Mouse (Mus musculus) CH12.LX (cell line): ENCODE results near the gene Nudt15. TPM values are rescaled to one million over a fixed set of nuclear protein-coding genes. Genes with fewer than 3 reads are reported as not detected.

Experiments
- DNase-seq: peaks from one replicate; pipeline ENCODE4 v3.0.0-alpha.2; 2013; ENCODE audit errors: extremely low read depth
- H3K27ac ChIP-seq: 2 replicates; pipeline ENCODE4 v1.5.1; 2012; ENCODE audit warnings: low read depth, mild to moderate bottlenecking, control low read depth, moderate library complexity; ENCODE audit not compliant: insufficient read depth
- H3K27me3 ChIP-seq: replicated peaks from 2 replicates; pipeline ENCODE3; 2012; ENCODE audit warnings: inconsistent platforms
- H3K36me3 ChIP-seq, 2 experiments: replicated peaks in 1 of 2; 2 replicates each; pipeline versions ENCODE3 to v1.6.1; 2012; ENCODE audit warnings: inconsistent platforms in 1 of 2, low read length in 1 of 2, mild to moderate bottlenecking in 1 of 2, mixed read lengths in 1 of 2, moderate library complexity in 1 of 2; ENCODE audit not compliant: control insufficient read depth in 1 of 2, insufficient read depth in 1 of 2
- H3K4me1 ChIP-seq, 2 experiments: 2 replicates each; pipeline ENCODE4 v1.6.1; 2012; ENCODE audit warnings: inconsistent platforms in 1 of 2, moderate library complexity in 1 of 2; ENCODE audit not compliant: insufficient read depth in 2 of 2, control insufficient read depth in 1 of 2
- H3K4me2 ChIP-seq: 2 replicates; pipeline ENCODE4 v1.6.1; 2012; ENCODE audit warnings: low read depth, mild to moderate bottlenecking, control low read depth; ENCODE audit not compliant: poor library complexity, insufficient read depth, severe bottlenecking
- H3K4me3 ChIP-seq, 3 experiments: fragments of 150-350 bp in 1 of 3; sonication (generic) in 1 of 3; replicated peaks in 1 of 3; 2 replicates each; pipeline versions ENCODE3 to v1.5.1; 2011 to 2012; ENCODE audit warnings: low read depth in 2 of 3, low read length in 2 of 3, mild to moderate bottlenecking in 2 of 3, moderate library complexity in 2 of 3, control low read depth in 1 of 3, improper control_type of control experiment in 1 of 3, inconsistent platforms in 1 of 3, mixed read lengths in 1 of 3; ENCODE audit not compliant: poor library complexity in 1 of 3
- H3K79me2 ChIP-seq: replicated peaks from 2 replicates; pipeline ENCODE4 v1.6.1; 2012; ENCODE audit warnings: mild to moderate bottlenecking, moderate library complexity; ENCODE audit not compliant: control insufficient read depth, poor library complexity, insufficient read depth, severe bottlenecking; ENCODE audit errors: extremely low read depth
- H3K9ac ChIP-seq: 2 replicates; pipeline ENCODE4 v1.6.1; 2012; ENCODE audit warnings: low read depth, mild to moderate bottlenecking, control low read depth, moderate library complexity; ENCODE audit not compliant: insufficient read depth
- H3K9me3 ChIP-seq: replicated peaks from 2 replicates; pipeline ENCODE3; 2012; ENCODE audit warnings: low read length, inconsistent platforms, mixed read lengths
- BHLHE40 ChIP-seq: IDR thresholded peaks from 2 replicates; pipeline ENCODE4 v1.6.1; 2011; ENCODE audit warnings: mild to moderate bottlenecking, low read depth, low read length, improper control_type of control experiment
- CHD1 ChIP-seq: IDR thresholded peaks from 2 replicates; pipeline ENCODE4 v1.6.1; 2012; ENCODE audit warnings: low read depth, low read length, improper control_type of control experiment, inconsistent platforms
- CHD2 ChIP-seq: IDR thresholded peaks from 2 replicates; pipeline ENCODE4 v1.6.1; 2011; ENCODE audit warnings: low read length, improper control_type of control experiment
- E2F4 ChIP-seq: IDR thresholded peaks from 2 replicates; pipeline ENCODE4 v1.6.1; 2011; ENCODE audit warnings: low read depth, low read length, improper control_type of control experiment; ENCODE audit not compliant: insufficient replicate concordance
- HCFC1 ChIP-seq: IDR thresholded peaks from 2 replicates; pipeline ENCODE4 v1.6.1; 2012; ENCODE audit warnings: low read depth, mild to moderate bottlenecking, inconsistent platforms, low read length, improper control_type of control experiment
- MEF2A ChIP-seq: IDR thresholded peaks from 2 replicates; pipeline ENCODE4 v1.6.1; 2014; ENCODE audit warnings: low read depth, mild to moderate bottlenecking, inconsistent platforms, low read length, improper control_type of control experiment, borderline replicate concordance
- MXI1 ChIP-seq: IDR thresholded peaks from 2 replicates; pipeline ENCODE4 v1.6.1; 2011; ENCODE audit warnings: mild to moderate bottlenecking, low read depth, low read length, improper control_type of control experiment
- MYC ChIP-seq: IDR thresholded peaks from 2 replicates; pipeline ENCODE4 v1.6.1; 2011; ENCODE audit warnings: low read depth, mild to moderate bottlenecking, improper control_type of control experiment, low read length
- PAX5 ChIP-seq: IDR thresholded peaks from 2 replicates; pipeline ENCODE4 v1.6.1; 2012; ENCODE audit warnings: low read length, inconsistent platforms, mixed read lengths
- POLR2AphosphoS2 ChIP-seq: IDR thresholded peaks from 2 replicates; pipeline ENCODE4 v1.6.1; 2011; ENCODE audit warnings: low read depth, low read length, improper control_type of control experiment
- UBTF ChIP-seq: IDR thresholded peaks from 2 replicates; pipeline ENCODE4 v1.6.1; 2012; ENCODE audit warnings: low read depth, mild to moderate bottlenecking, inconsistent platforms, low read length, improper control_type of control experiment, moderate library complexity
- USF1 ChIP-seq: IDR thresholded peaks from 2 replicates; pipeline ENCODE4 v1.6.1; 2014; ENCODE audit warnings: low read depth, mild to moderate bottlenecking, inconsistent platforms, low read length, improper control_type of control experiment
- USF2 ChIP-seq: conservative IDR thresholded peaks from 2 replicates; pipeline ENCODE4 v1.6.1; 2011; ENCODE audit warnings: low read depth, low read length, improper control_type of control experiment
- ZMIZ1 ChIP-seq: IDR thresholded peaks from 2 replicates; pipeline ENCODE4 v1.6.1; 2012; ENCODE audit warnings: low read depth, mild to moderate bottlenecking, inconsistent platforms, low read length, improper control_type of control experiment
- ZNF384 ChIP-seq: IDR thresholded peaks from 2 replicates; pipeline ENCODE4 v1.6.1; 2012; ENCODE audit warnings: low read depth, low read length, improper control_type of control experiment, inconsistent platforms
- dilution Hi-C: fragments of 300-500 bp; cut with MboI; formaldehyde crosslinking; loops from 2 replicates; pipeline ENCODE4 v1.14.3; 2020; ENCODE audit warnings: low sequenced_read_pairs; ENCODE audit not compliant: extremely low pct_unique_long_range_greater_than_20kb, extremely low pct_ligation_motif_present
- in situ Hi-C: fragments of 300-500 bp; cut with MboI; formaldehyde crosslinking; loops from 3 replicates; pipeline ENCODE4 v1.14.3; 2019; ENCODE audit warnings: low sequenced_read_pairs, low pct_ligation_motif_present, low pct_unique_long_range_greater_than_20kb, mixed read lengths
- polyA plus RNA-seq: library from polyadenylated mRNA; unstranded; fragments of >175 nt; gene quantifications from 2 replicates; pipeline ENCODE4 v1.2.1, GENCODE M21; 2012; ENCODE audit warnings: low read depth; ENCODE audit not compliant: insufficient read length
- total RNA-seq, 2 experiments: library from RNA; depleted of rRNA; stranded (reverse); fragments of 300-350 nt in 1 of 2; fragments of >200 nt in 1 of 2; gene quantifications; 2 replicates each; pipeline ENCODE4 v1.2.3; 2012 to 2014

The Nudt15 gene
- total and polyA plus RNA-seq, 3 experiments: 2.5 to 9.0 (median 6.8) TPM

- Histone ChIP-seq H3K9ac (no peak overlapping the region), H3K27me3 (peaks cover 12% of the 10 kb centered on the region), H3K27ac (no peak overlapping the region), H3K4me1 (peaks cover 6 to 23% of the 10 kb centered on the region in 2 experiments), H3K4me2 (no peak overlapping the region), H3K4me3 (no peak overlapping the region), H3K9me3 (peaks cover 2% of the 10 kb centered on the region), H3K79me2 (peaks cover 14% of the 10 kb centered on the region), H3K36me3 (no peaks in the 10 kb centered on the region)
- dilution Hi-C loops (no loop called here), in situ Hi-C loops (no loop called here)
- TF ChIP-seq ZMIZ1 (no peak), HCFC1 (no peak), ZNF384 (no peak), MXI1 (no peak), BHLHE40 (no peak), USF2 (no peak), USF1 (no peak), UBTF (no peak)
- DNase-seq: no peak
Measured at GRCm38 (mm10) chr14:73506283-73506682, 41.8 kb downstream of the Nudt15 start.

- in situ Hi-C loops (no loop called here), dilution Hi-C loops (no loop called here)
- no peak overlapping the region for H3K27ac ChIP-seq
- peaks cover 12% of the 10 kb centered on the region for H3K27me3 ChIP-seq
- H3K4me1 ChIP-seq: peaks cover 6 to 16% of the 10 kb centered on the region in 2 experiments
- no peaks in the 10 kb centered on the region for H3K36me3 ChIP-seq
- no peak overlapping the region for H3K9ac ChIP-seq
- no peak overlapping the region for H3K4me2 ChIP-seq
- DNase-seq: no peak
- H3K4me3 ChIP-seq: no peak overlapping the region
- TF ChIP-seq POLR2AphosphoS2: no peak
- TF ChIP-seq USF1: no peak
- no peak for TF ChIP-seq MEF2A
- TF ChIP-seq MYC: no peak
- no peak for TF ChIP-seq PAX5
- no peak for TF ChIP-seq CHD1
- no peak for TF ChIP-seq ZNF384
- no peak for TF ChIP-seq CHD2
- no peak for TF ChIP-seq E2F4
- H3K9me3 ChIP-seq: no peaks in the 10 kb centered on the region
- no peaks in the 10 kb centered on the region for H3K79me2 ChIP-seq
Measured at GRCm38 (mm10) chr14:73503237-73503933, 44.7 kb downstream of the Nudt15 start.
